Mouse (Mus musculus): ENCODE measurements around the gene Malrd1. TPM values are rescaled to one million over a fixed set of nuclear protein-coding genes. Genes with fewer than 3 reads are reported as not detected.

Gene Malrd1
- total RNA-seq (2023), result not detected

DNA sequence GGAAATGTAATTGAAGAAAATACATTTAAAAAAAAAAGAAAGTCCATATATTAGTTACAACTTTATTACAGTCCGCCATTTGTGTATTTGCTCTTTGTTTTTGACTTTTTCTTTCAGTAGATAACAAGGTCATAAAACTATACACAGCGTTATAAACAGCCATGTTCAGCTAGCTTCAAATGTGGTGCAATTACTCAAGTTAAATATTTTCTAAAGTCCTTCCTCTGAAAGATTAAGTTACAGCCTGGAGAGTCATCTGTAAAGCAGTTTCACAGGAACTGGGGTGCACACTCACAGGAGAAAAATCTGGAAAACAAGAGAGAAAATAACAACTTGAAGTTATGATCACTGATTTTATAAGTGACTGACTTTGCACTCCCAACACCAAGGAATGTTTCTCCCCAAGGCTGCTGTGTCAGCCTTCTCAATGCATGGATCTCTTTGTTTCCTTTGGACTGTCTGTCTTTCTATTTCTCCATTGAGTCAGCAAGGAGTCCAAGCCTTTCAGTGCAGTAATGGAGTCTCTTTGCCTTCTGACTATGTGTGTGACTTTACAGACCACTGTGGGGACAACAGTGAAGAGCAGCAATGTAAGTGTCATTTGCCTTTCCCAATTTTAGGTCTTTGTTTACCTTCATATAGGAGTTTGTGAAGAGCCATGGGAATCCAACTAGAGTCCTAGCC is at the start of gene Malrd1:
Gene Malrd1 (plus strand): TSS at position 239 of the 684 bp plus-strand sequence.

